Mouse (Mus musculus): ENCODE measurements around the gene Asrgl1. TPM values are rescaled to one million over a fixed set of nuclear protein-coding genes. Genes with fewer than 3 reads are reported as not detected.
A peak's percentile ranks its signal among the peaks of the same experiment; 100 is the strongest.

The Asrgl1 gene
- polyA plus RNA-seq, 1 experiment: 5.0 TPM

- Histone ChIP-seq H3K79me2 (ENCODE audit: control insufficient read depth, insufficient read depth) (no peaks in the 10 kb centered on the region), H3K4me2 (ENCODE audit: low read depth) (peak overlapping the region; percentile 14), H3K36me3 (ENCODE audit: control insufficient read depth, insufficient read depth) (no peaks in the 10 kb centered on the region), H3K4me3 (no peak overlapping the region), H3K27me3 (ENCODE audit: control insufficient read depth, insufficient read depth, insufficient read length) (no peaks in the 10 kb centered on the region), H3ac (ENCODE audit: control insufficient read depth, insufficient read length) (no peak overlapping the region)
- TF ChIP-seq MYOG (IDR thresholded peaks at IDR 0.05; ENCODE audit: control insufficient read depth in 1 of 3, insufficient read depth in 1 of 3, insufficient read length in 2 of 3, low read depth in 2 of 3): peak in 2 of 3 experiments; percentile 19 to 78
- no peak for TF ChIP-seq TCF12 (IDR thresholded peaks at IDR 0.05; ENCODE audit: insufficient read depth, poor library complexity, severe bottlenecking)
- no peak for TF ChIP-seq MAX (IDR thresholded peaks at IDR 0.05; ENCODE audit: low read depth)
- TF ChIP-seq REST (IDR thresholded peaks at IDR 0.05; ENCODE audit: insufficient read depth, insufficient read length): no peak
- no peak for TF ChIP-seq E2F4 (IDR thresholded peaks at IDR 0.05; ENCODE audit: insufficient read depth)
- peak; percentile 5 to 90 (median 56) for TF ChIP-seq MYOD1 (IDR thresholded peaks at IDR 0.05; ENCODE audit: control insufficient read depth in 1 of 3, insufficient read length in 2 of 3, low read depth in 2 of 3)
Measured at GRCm38 (mm10) chr19:9112043-9112442, 23.4 kb downstream of the Asrgl1 start.

GRCm38 (mm10) chr19:9110182-9110869, 25.1 kb downstream of the Asrgl1 start:
- Histone ChIP-seq H3K36me3 (ENCODE audit: control insufficient read depth, insufficient read depth) (no peaks in the 10 kb centered on the region), H3K27me3 (ENCODE audit: control insufficient read depth, insufficient read depth, insufficient read length) (no peaks in the 10 kb centered on the region), H3K4me2 (ENCODE audit: low read depth) (no peak overlapping the region), H3K4me3 (no peak overlapping the region), H3ac (ENCODE audit: control insufficient read depth, insufficient read length) (no peak overlapping the region), H3K79me2 (ENCODE audit: control insufficient read depth, insufficient read depth) (no peaks in the 10 kb centered on the region)
- TF ChIP-seq POLR2A (IDR thresholded peaks at IDR 0.05; ENCODE audit: insufficient read length, low read depth) (no peak), SRF (IDR thresholded peaks at IDR 0.05; ENCODE audit: control insufficient read depth, insufficient read length, low read depth) (no peak), TCF12 (IDR thresholded peaks at IDR 0.05; ENCODE audit: insufficient read depth, poor library complexity, severe bottlenecking) (no peak), E2F4 (IDR thresholded peaks at IDR 0.05; ENCODE audit: insufficient read depth) (no peak), TCF3 (IDR thresholded peaks at IDR 0.05; ENCODE audit: insufficient read length, low read depth) (no peak), MYOG (IDR thresholded peaks at IDR 0.05; ENCODE audit: control insufficient read depth in 1 of 3, insufficient read depth in 1 of 3, insufficient read length in 2 of 3, low read depth in 2 of 3) (no peak), CEBPB (IDR thresholded peaks at IDR 0.05; ENCODE audit: insufficient read depth, poor library complexity, severe bottlenecking) (no peak), MYOD1 (IDR thresholded peaks at IDR 0.05; ENCODE audit: control insufficient read depth in 1 of 3, insufficient read length in 2 of 3, low read depth in 2 of 3) (no peak), POLR2AphosphoS2 (IDR thresholded peaks at IDR 0.05; ENCODE audit: insufficient read length, low read depth) (no peak), REST (IDR thresholded peaks at IDR 0.05; ENCODE audit: insufficient read depth, insufficient read length) (no peak), USF1 (IDR thresholded peaks at IDR 0.05; ENCODE audit: low read depth) (no peak), MAX (IDR thresholded peaks at IDR 0.05; ENCODE audit: low read depth) (no peak)

DNA sequence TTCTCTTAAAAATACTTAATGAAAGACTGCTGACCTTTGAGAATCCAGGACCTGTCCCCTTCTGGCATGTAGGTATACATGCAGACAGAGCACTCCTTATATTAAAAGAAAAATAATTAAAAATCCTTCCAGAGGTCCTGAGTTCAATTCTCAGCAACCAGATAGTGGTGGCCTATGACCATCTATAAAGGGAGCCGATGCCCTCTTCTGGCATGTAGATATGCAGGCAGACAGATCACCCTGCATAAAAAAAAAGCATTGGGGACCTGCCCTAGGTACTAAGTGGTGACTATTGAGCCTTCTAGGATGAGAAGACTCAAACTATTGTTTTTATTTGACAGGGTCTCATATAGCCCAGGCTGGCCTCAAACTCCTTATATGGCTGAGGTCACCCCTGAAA, 26.9 kb downstream of the Asrgl1 start:
- Histone ChIP-seq H3K4me3 (no peak overlapping the region), H3K36me3 (ENCODE audit: control insufficient read depth, insufficient read depth) (no peaks in the 10 kb centered on the region), H3K27me3 (ENCODE audit: control insufficient read depth, insufficient read depth, insufficient read length) (no peaks in the 10 kb centered on the region), H3ac (ENCODE audit: control insufficient read depth, insufficient read length) (no peak overlapping the region), H3K4me2 (ENCODE audit: low read depth) (no peak overlapping the region), H3K79me2 (ENCODE audit: control insufficient read depth, insufficient read depth) (no peaks in the 10 kb centered on the region)
- TF ChIP-seq MAX (IDR thresholded peaks at IDR 0.05; ENCODE audit: low read depth): no peak
- no peak for TF ChIP-seq TCF3 (IDR thresholded peaks at IDR 0.05; ENCODE audit: insufficient read length, low read depth)
- TF ChIP-seq MYOD1 (IDR thresholded peaks at IDR 0.05; ENCODE audit: control insufficient read depth in 1 of 3, insufficient read length in 2 of 3, low read depth in 2 of 3): no peak
- TF ChIP-seq CEBPB (IDR thresholded peaks at IDR 0.05; ENCODE audit: insufficient read depth, poor library complexity, severe bottlenecking): no peak
- no peak for TF ChIP-seq SRF (IDR thresholded peaks at IDR 0.05; ENCODE audit: control insufficient read depth, insufficient read length, low read depth)
- TF ChIP-seq TCF12 (IDR thresholded peaks at IDR 0.05; ENCODE audit: insufficient read depth, poor library complexity, severe bottlenecking): no peak
- no peak for TF ChIP-seq MYOG (IDR thresholded peaks at IDR 0.05; ENCODE audit: control insufficient read depth in 1 of 3, insufficient read depth in 1 of 3, insufficient read length in 2 of 3, low read depth in 2 of 3)
- no peak for TF ChIP-seq USF1 (IDR thresholded peaks at IDR 0.05; ENCODE audit: low read depth)
- no peak for TF ChIP-seq E2F4 (IDR thresholded peaks at IDR 0.05; ENCODE audit: insufficient read depth)
- TF ChIP-seq POLR2AphosphoS2 (IDR thresholded peaks at IDR 0.05; ENCODE audit: insufficient read length, low read depth): no peak
- no peak for TF ChIP-seq POLR2A (IDR thresholded peaks at IDR 0.05; ENCODE audit: insufficient read length, low read depth)
- no peak for TF ChIP-seq REST (IDR thresholded peaks at IDR 0.05; ENCODE audit: insufficient read depth, insufficient read length)

GRCm38 (mm10) chr19:9107379-9107755, 28.1 kb downstream of the Asrgl1 start:
- Histone ChIP-seq H3K4me2 (ENCODE audit: low read depth) (peak overlapping the region; percentile 61), H3K4me3 (no peak overlapping the region), H3ac (ENCODE audit: control insufficient read depth, insufficient read length) (no peak overlapping the region), H3K27me3 (ENCODE audit: control insufficient read depth, insufficient read depth, insufficient read length) (no peaks in the 10 kb centered on the region), H3K79me2 (ENCODE audit: control insufficient read depth, insufficient read depth) (no peaks in the 10 kb centered on the region), H3K36me3 (ENCODE audit: control insufficient read depth, insufficient read depth) (no peaks in the 10 kb centered on the region)
- TF ChIP-seq MYOG (IDR thresholded peaks at IDR 0.05; ENCODE audit: control insufficient read depth in 1 of 3, insufficient read depth in 1 of 3, insufficient read length in 2 of 3, low read depth in 2 of 3): no peak
- TF ChIP-seq MAX (IDR thresholded peaks at IDR 0.05; ENCODE audit: low read depth): no peak
- TF ChIP-seq MYOD1 (IDR thresholded peaks at IDR 0.05; ENCODE audit: control insufficient read depth in 1 of 3, insufficient read length in 2 of 3, low read depth in 2 of 3): no peak
- TF ChIP-seq POLR2AphosphoS2 (IDR thresholded peaks at IDR 0.05; ENCODE audit: insufficient read length, low read depth): no peak
- no peak for TF ChIP-seq TCF12 (IDR thresholded peaks at IDR 0.05; ENCODE audit: insufficient read depth, poor library complexity, severe bottlenecking)
- TF ChIP-seq POLR2A (IDR thresholded peaks at IDR 0.05; ENCODE audit: insufficient read length, low read depth): no peak
- no peak for TF ChIP-seq SRF (IDR thresholded peaks at IDR 0.05; ENCODE audit: control insufficient read depth, insufficient read length, low read depth)
- TF ChIP-seq TCF3 (IDR thresholded peaks at IDR 0.05; ENCODE audit: insufficient read length, low read depth): no peak
- no peak for TF ChIP-seq CEBPB (IDR thresholded peaks at IDR 0.05; ENCODE audit: insufficient read depth, poor library complexity, severe bottlenecking)
- TF ChIP-seq REST (IDR thresholded peaks at IDR 0.05; ENCODE audit: insufficient read depth, insufficient read length): no peak
- no peak for TF ChIP-seq E2F4 (IDR thresholded peaks at IDR 0.05; ENCODE audit: insufficient read depth)
